Comparison of ENCODE assay signal across 9 mouse cellular contexts in the genomic region with DNA sequence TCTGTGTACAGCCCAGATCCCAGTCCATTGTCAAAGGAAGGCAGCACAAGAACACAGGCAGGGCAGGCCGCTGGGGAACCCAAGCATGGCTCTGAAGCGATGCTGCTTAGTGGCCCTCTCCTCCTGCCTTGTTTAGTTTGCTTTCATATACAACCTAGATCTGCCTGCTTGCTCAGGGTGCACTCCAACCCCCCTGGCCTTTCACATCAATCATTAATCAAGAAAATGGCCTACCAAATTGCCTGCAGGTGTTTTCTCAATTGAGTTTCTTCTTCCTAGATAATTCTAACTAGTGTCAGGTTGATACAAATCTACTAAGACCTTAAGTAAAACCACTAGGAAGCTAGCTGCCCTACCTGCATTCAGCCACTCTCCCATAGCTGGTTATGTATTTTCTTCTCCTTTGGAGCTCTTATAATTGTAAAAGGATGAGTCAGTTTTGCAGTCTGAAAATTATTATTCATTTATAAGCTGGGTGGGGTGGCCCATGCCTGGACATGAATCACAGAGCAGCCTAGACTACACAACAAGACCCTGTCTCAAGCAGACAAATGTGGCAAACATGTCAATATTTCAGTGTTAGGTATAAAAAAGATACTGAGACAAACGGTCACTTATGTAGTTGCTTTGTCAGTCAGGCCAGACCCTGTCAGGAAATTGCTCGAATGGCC. TPM values are rescaled to one million over a fixed set of nuclear protein-coding genes. Genes with fewer than 3 reads are reported as not detected.
DNase-seq lines count a peak whose midpoint lies in the region; ATAC-seq and TF ChIP-seq lines count a peak whose summit lies in the region.
"Had no signal": no experiment of that assay in that cellular context is flagged by ENCODE, and none has a peak within 500 bp of the region (broad histone marks: within the 10 kb centered on the region; RNA-seq: fewer than 3 reads in every experiment).

No protein-coding gene starts in this region.

- H3K27ac ChIP-seq in left cerebral cortex, adult 2 months, result peak overlapping the region; percentile 51; the same call in 1 of the 2 replicates
- H3K27ac ChIP-seq in intestine, embryonic 16.5 days (ENCODE audit: low read length), result peak overlapping the region; percentile 71
- H3K27ac ChIP-seq in liver, postnatal 0 days (ENCODE audit: low read depth), result peak overlapping the region; percentile 37
- H3K27ac ChIP-seq: midbrain, embryonic 12.5 days had no signal

- H3K4me2 ChIP-seq in intestine, embryonic 16.5 days (ENCODE audit: low read depth, low read length), result 0 out of 2 replicates have a peak overlapping the region, but pooled peaks have one; percentile 28
- H3K4me2 ChIP-seq in liver, postnatal 0 days (ENCODE audit: low read depth, low read length), result peak overlapping the region; percentile 43
- H3K4me2 ChIP-seq: midbrain, embryonic 12.5 days had no signal

- TF ChIP-seq EP300 in liver, postnatal 0 days (IDR thresholded peaks at IDR 0.05; ENCODE audit: low read depth), result no peak

- WGBS in intestine, embryonic 16.5 days, result 54% methylated on average over 4 of the region's 4 CpGs
- WGBS in liver, postnatal 0 days (ENCODE audit: insufficient replicate concordance), result 67% methylated on average over 4 of the region's 4 CpGs

- no peak for TF ChIP-seq CTCF in left cerebral cortex, adult 2 months (IDR thresholded peaks at IDR 0.05)
- no peak for TF ChIP-seq CTCF in liver, postnatal 0 days (IDR thresholded peaks at IDR 0.05; ENCODE audit: low read depth)

- no peaks in the 10 kb centered on the region for H3K27me3 ChIP-seq in intestine, embryonic 16.5 days (replicated peaks; ENCODE audit: control insufficient read depth, insufficient read depth, low read length)
- H3K27me3 ChIP-seq in liver, postnatal 0 days (ENCODE audit: insufficient read depth, low read length), result no peaks in the 10 kb centered on the region
- H3K27me3 ChIP-seq: midbrain, embryonic 12.5 days had no signal

- no peak overlapping the region for H3K4me3 ChIP-seq in left cerebral cortex, adult 2 months
- H3K4me3 ChIP-seq in intestine, embryonic 16.5 days (ENCODE audit: low read length), result no peak overlapping the region
- no peak overlapping the region for H3K4me3 ChIP-seq in liver, postnatal 0 days (ENCODE audit: low read depth, low read length)
- H3K4me3 ChIP-seq: midbrain, embryonic 12.5 days had no signal

- peak overlapping the region; percentile 53; the same call in 1 of the 2 replicates for H3K9ac ChIP-seq in intestine, embryonic 16.5 days (ENCODE audit: low read depth, low read length)
- H3K9ac ChIP-seq in liver, postnatal 0 days (replicated peaks), result peak overlapping the region; percentile 36; the same call in 1 of the 2 replicates
- H3K9ac ChIP-seq: midbrain, embryonic 12.5 days had no signal

- ATAC-seq in intestine, embryonic 16.5 days, result no peak
- peak; percentile 40; the same call in 1 of the 2 replicates for ATAC-seq in liver, postnatal 0 days

- H3K4me1 ChIP-seq in intestine, embryonic 16.5 days (ENCODE audit: control insufficient read depth, insufficient read depth, low read length), result peaks cover 46% of the 10 kb centered on the region
- H3K4me1 ChIP-seq in liver, postnatal 0 days (ENCODE audit: insufficient read depth), result peaks cover 28% of the 10 kb centered on the region
- H3K4me1 ChIP-seq: midbrain, embryonic 12.5 days had no signal

- intact Hi-C loops in left cerebral cortex, adult 2 months (cut with DNase I), result no loop called here
- intact Hi-C loops in left cerebral cortex, postnatal 10 days (cut with DNase I), result no loop called here

- peaks cover 3% of the 10 kb centered on the region; the same call in 1 of the 2 replicates for H3K36me3 ChIP-seq in intestine, embryonic 16.5 days (ENCODE audit: control insufficient read depth, insufficient read depth, low read length)
- peaks cover 6% of the 10 kb centered on the region; the same call in 1 of the 2 replicates for H3K36me3 ChIP-seq in liver, postnatal 0 days (replicated peaks; ENCODE audit: insufficient read depth, low read length)
- H3K36me3 ChIP-seq: midbrain, embryonic 12.5 days had no signal

- peak; percentile 28 for DNase-seq in embryo, embryonic 11 days
- no peak for DNase-seq in embryo, embryonic 10 days (ENCODE audit: low spot score)
- DNase-seq in left cerebral cortex, adult 2 months (ENCODE audit: extremely low spot score in 1 of 2, low spot score in 2 of 2), result no peak
- no peak for DNase-seq in left cerebral cortex, adult 8-10 months (ENCODE audit: low spot score in 2 of 2)
- no peak for DNase-seq in liver, postnatal 0 days
- no peak for DNase-seq in cerebellum, postnatal 4 days (ENCODE audit: low spot score in 2 of 2)
- DNase-seq in left cerebral cortex, postnatal 10 days (ENCODE audit: extremely low spot score in 1 of 2, low spot score in 2 of 2), result no peak

- no peaks in the 10 kb centered on the region for H3K9me3 ChIP-seq in intestine, embryonic 16.5 days (ENCODE audit: control insufficient read depth, low read length)
- H3K9me3 ChIP-seq in liver, postnatal 0 days (ENCODE audit: low read length), result no peaks in the 10 kb centered on the region
- H3K9me3 ChIP-seq: midbrain, embryonic 12.5 days had no signal

RNA-seq across cellular contexts. Expression of a gene that starts 35.2 kb away (rescaled TPM):
- total RNA-seq in left cerebral cortex, adult 2 months (2021), result 10 to 100 TPM; 59.5 to 69.6 TPM
- 10 to 100 TPM; 76.2 to 82.1 (median 79.9) TPM for total RNA-seq in left cerebral cortex, adult 8-10 months (2022)
- 244 and 262 TPM in 2 replicates for polyA plus RNA-seq in intestine, embryonic 16.5 days (2015; fragmentation: Nextera tagmentation; extraction: Ambion mirVana)
- polyA plus RNA-seq in liver, postnatal 0 days (2015; fragmentation: Nextera tagmentation; extraction: Ambion mirVana), result 467 and 475 TPM in 2 replicates
- total RNA-seq in left cerebral cortex, postnatal 10 days (2021), result 10 to 100 TPM; 59.5 to 61.9 TPM

RNA-seq across cellular contexts. Expression of a gene that starts 35.2 kb away (rescaled TPM):
- 10 to 100 TPM; 62.5 to 64.3 TPM for total RNA-seq in left cerebral cortex, adult 2 months (2021)
- 10 to 100 TPM; 56.2 to 70.4 (median 64.6) TPM for total RNA-seq in left cerebral cortex, adult 8-10 months (2022)
- polyA plus RNA-seq in intestine, embryonic 16.5 days (2015; fragmentation: Nextera tagmentation; extraction: Ambion mirVana), result 82.1 and 93.0 TPM in 2 replicates
- polyA plus RNA-seq in liver, postnatal 0 days (2015; fragmentation: Nextera tagmentation; extraction: Ambion mirVana), result 23.5 and 28.6 TPM in 2 replicates
- total RNA-seq in left cerebral cortex, postnatal 10 days (2021), result 10 to 100 TPM; 79.9 to 87.7 TPM
